Mouse (Mus musculus) limb, embryonic 12.5 days (tissue): ENCODE data around the gene Lyl1. TPM values are rescaled to one million over a fixed set of nuclear protein-coding genes. Genes with fewer than 3 reads are reported as not detected.

Experiments
- ATAC-seq: fragments of 200-750 bp; cut with Nextera tagmentation; 2 replicates; pipeline ENCODE4 v1.8.0; 2017; ENCODE audit warnings: low read depth, moderate TSS enrichment; ENCODE audit not compliant: insufficient number of reproducible peaks, insufficient read depth, low FRiP score, low TSS enrichment
- H3K27ac ChIP-seq: fragments of 300-500 bp; sonication (generic); 2 replicates; pipeline ENCODE4 v1.5.1; 2016; ENCODE audit warnings: mild to moderate bottlenecking, moderate library complexity
- H3K27me3 ChIP-seq: fragments of 300-500 bp; sonication (generic); 2 replicates; pipeline ENCODE4 v1.6.1; 2016; ENCODE audit warnings: mild to moderate bottlenecking, moderate library complexity
- H3K36me3 ChIP-seq: fragments of 300-500 bp; sonication (generic); 2 replicates; pipeline ENCODE4 v1.6.1; 2016; ENCODE audit warnings: mild to moderate bottlenecking, moderate library complexity
- H3K4me1 ChIP-seq: fragments of 300-500 bp; sonication (generic); replicated peaks from 2 replicates; pipeline ENCODE4 v1.6.1; 2016
- H3K4me2 ChIP-seq: fragments of 300-500 bp; sonication (generic); 2 replicates; pipeline ENCODE4 v1.6.1; 2016; ENCODE audit warnings: mild to moderate bottlenecking, moderate library complexity
- H3K4me3 ChIP-seq: fragments of 300-500 bp; sonication (generic); replicated peaks from 2 replicates; pipeline ENCODE4 v1.5.1; 2016; ENCODE audit warnings: mild to moderate bottlenecking
- H3K9ac ChIP-seq: fragments of 300-500 bp; sonication (generic); replicated peaks from 2 replicates; pipeline ENCODE4 v1.6.1; 2016; ENCODE audit warnings: mild to moderate bottlenecking, moderate library complexity
- H3K9me3 ChIP-seq: fragments of 300-500 bp; sonication (generic); 2 replicates; pipeline ENCODE4 v1.6.1; 2016; ENCODE audit warnings: mild to moderate bottlenecking, moderate library complexity
- WGBS: fragments of 180-500 bp; shearing (Covaris S2); methylation state at CpG from one replicate; pipeline ENCODE4 v1.1.7; 2016; 5-methylcytosine and 5-hydroxymethylcytosine counted together
- polyA plus RNA-seq: library from polyadenylated mRNA; unstranded; fragments of >200 nt; fragmentation: Nextera tagmentation; extraction: Ambion mirVana; gene quantifications from 2 replicates; pipeline ENCODE4 v1.2.1, GENCODE M21; 2016

Gene Lyl1
- polyA plus RNA-seq, 1 experiment from 2014 or later: 3.7 TPM

DNA sequence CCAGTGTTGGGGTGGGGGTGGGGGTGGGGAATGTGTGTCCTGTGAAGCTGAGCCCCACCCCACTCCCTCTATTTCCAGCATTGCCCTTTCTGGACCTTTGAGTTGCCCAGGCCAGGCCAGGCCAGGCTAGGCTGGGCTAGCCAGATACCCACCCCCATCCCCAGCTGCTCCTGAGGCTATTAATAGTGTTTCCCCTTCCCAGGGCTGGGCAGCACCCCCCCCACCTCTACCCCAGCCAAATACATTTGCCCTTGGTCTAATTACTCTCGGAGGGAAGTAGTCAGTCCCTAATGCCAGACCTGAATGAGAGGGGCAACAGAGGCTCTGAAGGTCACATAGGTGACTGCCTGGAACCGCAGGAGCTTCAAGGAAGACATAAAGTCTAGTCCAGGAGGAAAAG, 34.3 kb downstream of the Lyl1 start:
- Histone ChIP-seq H3K9ac (no peak overlapping the region), H3K27ac (no peak overlapping the region), H3K36me3 (no peaks in the 10 kb centered on the region), H3K4me2 (no peak overlapping the region), H3K9me3 (no peaks in the 10 kb centered on the region), H3K4me1 (peaks cover 93% of the 10 kb centered on the region), H3K27me3 (peaks cover 56% of the 10 kb centered on the region), H3K4me3 (no peak overlapping the region)
- no peak for ATAC-seq
- WGBS: 22% methylated on average over 2 of the region's 2 CpGs

DNA sequence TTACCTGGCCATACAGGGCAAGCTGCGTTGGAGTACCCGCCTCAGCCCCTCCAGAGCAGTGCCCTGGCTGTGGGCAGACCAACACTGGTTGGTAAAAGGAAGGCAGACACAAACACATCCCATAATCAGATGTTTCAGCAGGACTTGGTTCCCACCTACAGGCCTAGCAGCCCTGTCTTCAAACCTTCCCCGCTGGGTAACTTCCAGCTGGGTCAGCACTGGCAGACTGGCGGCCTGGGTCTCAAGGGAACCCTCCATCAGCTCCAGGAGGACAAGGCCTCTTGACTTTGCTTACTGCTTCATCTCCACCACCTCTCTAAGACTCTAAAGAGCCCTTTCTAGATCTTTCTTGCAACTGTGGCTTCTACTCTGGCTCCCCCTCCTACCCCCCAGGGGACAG, 35.3 kb downstream of the Lyl1 start:
- H3K9ac ChIP-seq: no peak overlapping the region; the same call in 1 of the 2 replicates
- peaks cover 93% of the 10 kb centered on the region for H3K4me1 ChIP-seq
- WGBS: 76% methylated on average over 4 of the region's 4 CpGs
- H3K4me3 ChIP-seq: no peak overlapping the region
- H3K27me3 ChIP-seq: peaks cover 63% of the 10 kb centered on the region
- no peaks in the 10 kb centered on the region for H3K9me3 ChIP-seq
- ATAC-seq: no peak
- no peak overlapping the region; the same call in 1 of the 2 replicates for H3K27ac ChIP-seq
- H3K4me2 ChIP-seq: no peak overlapping the region
- no peaks in the 10 kb centered on the region for H3K36me3 ChIP-seq

DNA sequence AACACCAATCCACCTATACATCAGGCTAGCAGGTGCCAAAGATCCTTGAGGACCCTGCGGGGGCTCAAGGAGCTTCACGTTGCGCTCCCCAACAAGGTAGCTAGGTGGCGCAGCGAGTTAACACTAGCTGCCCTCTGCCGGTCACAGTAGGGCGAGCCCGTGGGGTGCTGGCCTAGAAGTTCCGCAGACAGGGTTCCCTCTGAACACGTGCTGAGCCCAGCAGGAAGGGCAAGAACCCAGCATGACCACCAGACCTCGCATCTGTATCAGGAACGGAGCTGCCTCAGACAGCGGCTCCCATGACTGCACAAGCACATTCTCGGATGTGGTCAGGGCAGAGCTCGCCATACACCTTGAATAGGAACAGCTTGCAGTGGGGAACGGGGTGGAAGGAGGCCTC, 36.4 kb downstream of the Lyl1 start:
- no peak overlapping the region for H3K4me3 ChIP-seq
- peaks cover 67% of the 10 kb centered on the region for H3K27me3 ChIP-seq
- under 1% methylated on average over 16 of the region's 16 CpGs for WGBS
- H3K9ac ChIP-seq: no peak overlapping the region
- peak overlapping the region; percentile 100 for H3K27ac ChIP-seq
- H3K4me1 ChIP-seq: peaks cover 93% of the 10 kb centered on the region
- H3K9me3 ChIP-seq: no peaks in the 10 kb centered on the region
- H3K4me2 ChIP-seq: peak overlapping the region; percentile 20
- no peak for ATAC-seq
- no peaks in the 10 kb centered on the region for H3K36me3 ChIP-seq

DNA sequence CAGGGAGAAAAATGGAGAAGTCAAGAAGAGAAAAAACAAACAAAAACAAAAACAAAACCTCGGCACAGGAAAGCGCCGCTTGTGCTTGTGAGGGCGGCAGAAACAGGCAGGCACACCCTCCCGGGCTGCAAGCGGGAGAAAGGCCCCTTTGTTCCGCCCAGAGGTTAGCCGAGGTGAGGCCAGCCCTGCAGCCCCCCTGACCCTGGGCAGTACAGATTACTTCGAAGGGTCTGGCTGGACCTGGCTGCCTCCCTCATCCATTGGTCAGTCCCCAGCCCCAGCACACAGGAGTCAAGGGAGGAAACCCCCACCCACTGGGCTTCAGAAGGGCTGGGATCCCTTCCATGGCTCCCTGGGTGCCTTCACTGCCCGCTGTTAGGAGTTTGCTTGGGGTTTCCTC, 37.0 kb downstream of the Lyl1 start:
- H3K27me3 ChIP-seq: peaks cover 62% of the 10 kb centered on the region
- H3K36me3 ChIP-seq: no peaks in the 10 kb centered on the region
- no peaks in the 10 kb centered on the region for H3K9me3 ChIP-seq
- peak overlapping the region; percentile 20 for H3K4me2 ChIP-seq
- H3K27ac ChIP-seq: peak overlapping the region; percentile 100
- no peak for ATAC-seq
- peaks cover 93% of the 10 kb centered on the region for H3K4me1 ChIP-seq
- no peak overlapping the region for H3K4me3 ChIP-seq
- WGBS: 8% methylated on average over 10 of the region's 10 CpGs
- peak overlapping the region; percentile 23; the same call in 1 of the 2 replicates for H3K9ac ChIP-seq

DNA sequence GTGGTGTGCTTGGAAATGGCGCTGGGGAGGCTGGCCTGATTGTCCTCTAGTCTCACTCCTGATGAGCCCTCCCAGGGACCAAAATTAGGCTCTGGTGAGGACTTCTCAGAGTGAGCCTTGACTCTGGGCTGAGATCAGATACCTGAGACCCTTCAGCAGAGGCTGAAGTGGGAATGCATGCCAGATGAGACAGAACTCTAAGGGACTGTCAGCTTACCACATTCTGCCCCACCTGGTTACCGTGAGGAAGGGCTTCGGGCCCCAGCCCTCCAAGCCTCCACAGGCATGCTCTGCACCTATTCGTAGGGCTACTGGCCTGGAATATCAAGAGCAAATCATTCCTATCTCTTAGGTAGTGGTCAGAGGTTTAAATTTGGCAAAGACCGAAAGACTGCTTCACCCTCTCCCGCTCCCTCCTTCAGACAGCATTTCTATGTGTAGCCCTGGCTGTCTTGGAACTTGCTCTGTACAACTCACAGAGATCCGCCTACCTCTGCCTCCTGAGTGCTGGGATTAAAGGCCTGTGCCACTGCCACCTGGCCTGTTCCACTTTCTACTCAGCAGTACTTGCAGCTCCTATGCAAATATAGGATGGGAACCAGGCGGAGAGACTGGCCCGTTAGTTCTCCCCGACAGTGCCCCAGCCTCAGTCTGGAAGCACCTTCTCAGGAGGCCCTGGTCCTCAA, 37.6 kb downstream of the Lyl1 start:
- 36% methylated on average over 10 of the region's 10 CpGs for WGBS
- Histone ChIP-seq H3K27ac (peak overlapping the region; percentile 100), H3K9ac (peak overlapping the region; percentile 23; the same call in 1 of the 2 replicates), H3K4me2 (peak overlapping the region; percentile 20; the same call in 1 of the 2 replicates), H3K4me3 (no peak overlapping the region), H3K9me3 (no peaks in the 10 kb centered on the region), H3K4me1 (peaks cover 93% of the 10 kb centered on the region), H3K36me3 (no peaks in the 10 kb centered on the region), H3K27me3 (peaks cover 57% of the 10 kb centered on the region)
- no peak for ATAC-seq

DNA sequence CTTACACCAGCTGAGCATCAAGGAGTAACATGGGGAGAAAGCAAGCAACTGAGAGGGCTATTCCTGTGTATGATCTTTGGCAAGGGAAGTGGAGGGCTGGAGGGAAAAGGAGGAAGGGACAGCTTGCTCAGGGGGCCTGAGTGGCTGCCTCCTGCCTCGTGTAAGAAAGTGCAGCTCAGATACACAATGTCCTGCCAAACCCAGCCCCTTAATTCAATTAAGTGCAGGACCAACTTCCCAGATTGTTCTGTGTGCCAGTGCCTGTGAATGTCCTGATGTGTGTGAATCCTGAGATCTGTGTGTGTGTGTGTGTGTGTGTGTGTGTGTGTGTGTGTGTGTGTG, 38.1 kb downstream of the Lyl1 start:
- no peak overlapping the region for H3K4me2 ChIP-seq
- peaks cover 96% of the 10 kb centered on the region for H3K4me1 ChIP-seq
- H3K9me3 ChIP-seq: no peaks in the 10 kb centered on the region
- ATAC-seq: no peak
- no peak overlapping the region; the same call in 1 of the 2 replicates for H3K9ac ChIP-seq
- H3K36me3 ChIP-seq: no peaks in the 10 kb centered on the region
- 5% methylated on average over 1 of the region's 1 CpGs for WGBS
- peaks cover 52% of the 10 kb centered on the region for H3K27me3 ChIP-seq
- H3K27ac ChIP-seq: peak overlapping the region; percentile 100
- no peak overlapping the region for H3K4me3 ChIP-seq

DNA sequence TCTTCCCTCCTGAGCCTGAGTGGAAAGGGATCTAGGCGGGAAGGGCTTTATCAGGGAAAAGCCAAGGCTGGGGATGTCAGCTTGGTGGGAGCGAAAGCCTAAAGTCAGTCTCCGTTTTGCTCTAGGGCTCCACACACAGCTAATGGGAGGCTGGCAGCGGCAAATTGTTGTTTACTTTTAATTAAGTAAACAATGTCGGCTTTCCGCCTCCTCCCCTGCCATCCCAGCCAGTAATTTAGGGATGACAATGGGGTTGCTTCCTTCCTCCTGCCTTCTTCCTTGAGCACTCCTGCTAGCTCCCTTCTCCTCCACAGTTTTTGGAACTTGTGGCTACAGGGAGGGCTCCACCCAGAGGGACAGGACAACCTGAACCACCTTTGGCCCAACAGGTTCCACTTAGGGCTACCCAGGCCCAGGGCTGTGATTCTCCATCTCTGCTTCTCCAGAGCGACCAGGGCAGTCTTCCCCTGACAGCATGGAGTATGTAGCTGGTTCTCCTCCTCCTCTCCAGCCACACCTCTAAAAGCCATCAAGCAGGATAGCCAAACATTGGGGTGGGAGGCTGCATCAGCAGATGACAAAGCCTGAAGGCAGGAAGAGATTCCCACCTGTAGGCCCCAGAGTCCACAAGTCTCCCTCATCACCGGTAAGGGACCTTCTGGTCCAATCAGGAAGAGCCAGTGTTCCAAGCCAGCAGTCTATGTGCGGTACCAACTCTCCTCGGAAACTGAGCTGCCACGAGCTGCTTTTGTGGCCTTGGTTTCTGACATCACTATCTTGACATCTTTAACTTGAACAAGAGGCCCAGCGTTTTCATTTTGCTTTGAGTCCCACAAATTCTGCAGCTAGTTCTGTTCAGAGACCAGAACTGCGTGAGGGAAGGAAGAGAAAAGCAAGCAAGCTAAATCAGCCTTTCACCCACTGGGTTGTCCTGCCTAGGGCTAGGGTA, 39.9 kb downstream of the Lyl1 start:
- WGBS: 34% methylated on average over 13 of the region's 13 CpGs
- Histone ChIP-seq H3K36me3 (no peaks in the 10 kb centered on the region), H3K9me3 (no peaks in the 10 kb centered on the region), H3K4me2 (peak overlapping the region; percentile 54), H3K27me3 (peaks cover 35% of the 10 kb centered on the region), H3K4me3 (no peak overlapping the region), H3K4me1 (peaks cover 98% of the 10 kb centered on the region), H3K9ac (no peak overlapping the region; the same call in 1 of the 2 replicates), H3K27ac (peak overlapping the region; percentile 100)
- ATAC-seq: no peak

DNA sequence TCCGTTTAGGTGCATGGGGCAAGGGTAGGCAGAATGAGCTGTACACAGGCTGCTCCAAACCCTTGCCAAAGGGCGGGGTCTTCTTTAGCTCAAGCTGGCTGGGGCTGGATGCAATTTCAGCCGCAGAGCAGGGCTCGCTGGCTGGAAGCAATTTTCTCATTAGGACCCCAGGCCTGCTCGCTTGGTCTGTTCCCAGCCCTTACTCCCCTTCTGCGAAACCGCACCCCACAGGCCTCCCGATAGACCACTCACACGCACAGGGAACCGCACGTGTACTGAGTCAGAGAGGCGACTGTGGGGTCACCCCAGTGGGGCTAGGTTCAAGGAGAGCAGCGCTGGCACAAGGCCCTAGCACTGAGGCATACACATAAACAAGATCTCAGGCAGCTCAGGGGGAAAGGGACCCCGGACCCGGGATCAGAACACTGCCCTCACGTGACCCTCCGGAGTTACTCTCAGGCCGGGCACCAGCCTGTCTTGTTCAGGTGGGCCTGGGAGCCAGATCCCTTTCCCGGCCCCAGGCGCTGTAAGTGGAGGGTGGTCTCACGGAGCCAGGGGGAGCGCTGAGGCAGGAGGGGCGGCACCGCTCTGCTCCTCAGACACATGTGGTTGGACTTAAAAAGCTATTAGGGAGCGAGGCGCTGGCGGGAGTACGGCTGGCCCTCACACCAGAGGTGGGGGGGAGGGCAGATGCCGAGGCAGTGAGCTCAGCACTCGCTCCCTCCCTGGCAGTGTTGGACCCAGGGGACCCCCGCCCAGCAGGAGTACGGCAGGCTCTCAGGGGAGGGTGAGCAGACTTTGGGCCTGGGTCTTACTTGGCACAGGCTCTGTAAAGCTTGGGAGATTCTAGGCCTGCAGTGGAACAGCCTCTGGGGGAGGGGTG, 41.2 kb downstream of the Lyl1 start:
- Histone ChIP-seq H3K9ac (peak overlapping the region; percentile 52; the same call in 1 of the 2 replicates), H3K4me2 (peak overlapping the region; percentile 54), H3K27ac (peak overlapping the region; percentile 100), H3K4me3 (peak overlapping the region; percentile 19), H3K27me3 (peaks cover 37% of the 10 kb centered on the region), H3K4me1 (peaks cover 100% of the 10 kb centered on the region), H3K9me3 (no peaks in the 10 kb centered on the region), H3K36me3 (0 out of 2 replicates have a peak, but pooled peaks cover 4% of the 10 kb centered on the region)
- WGBS: 1% methylated on average over 32 of the region's 32 CpGs
- peak; percentile 90 for ATAC-seq

DNA sequence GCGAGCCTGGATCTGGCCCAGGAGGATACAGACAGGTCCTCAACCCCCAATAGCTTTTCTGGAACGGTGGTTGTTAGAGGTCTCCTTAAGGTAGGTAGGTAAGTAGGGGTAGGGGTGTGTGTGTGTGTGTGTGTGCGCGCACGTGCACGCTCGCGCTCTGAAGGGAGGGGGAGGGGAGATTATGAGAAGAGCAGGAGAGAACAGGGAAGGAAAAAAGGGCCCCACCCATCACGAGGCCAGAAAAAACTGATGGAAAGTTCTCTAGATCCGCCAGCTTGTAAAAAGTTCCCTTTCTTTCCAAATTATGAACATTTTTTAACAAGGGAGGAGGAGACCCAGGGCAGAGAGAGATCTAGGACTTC, 41.8 kb downstream of the Lyl1 start:
- Histone ChIP-seq H3K4me2 (peak overlapping the region; percentile 54), H3K9ac (peak overlapping the region; percentile 37; the same call in 1 of the 2 replicates)

DNA sequence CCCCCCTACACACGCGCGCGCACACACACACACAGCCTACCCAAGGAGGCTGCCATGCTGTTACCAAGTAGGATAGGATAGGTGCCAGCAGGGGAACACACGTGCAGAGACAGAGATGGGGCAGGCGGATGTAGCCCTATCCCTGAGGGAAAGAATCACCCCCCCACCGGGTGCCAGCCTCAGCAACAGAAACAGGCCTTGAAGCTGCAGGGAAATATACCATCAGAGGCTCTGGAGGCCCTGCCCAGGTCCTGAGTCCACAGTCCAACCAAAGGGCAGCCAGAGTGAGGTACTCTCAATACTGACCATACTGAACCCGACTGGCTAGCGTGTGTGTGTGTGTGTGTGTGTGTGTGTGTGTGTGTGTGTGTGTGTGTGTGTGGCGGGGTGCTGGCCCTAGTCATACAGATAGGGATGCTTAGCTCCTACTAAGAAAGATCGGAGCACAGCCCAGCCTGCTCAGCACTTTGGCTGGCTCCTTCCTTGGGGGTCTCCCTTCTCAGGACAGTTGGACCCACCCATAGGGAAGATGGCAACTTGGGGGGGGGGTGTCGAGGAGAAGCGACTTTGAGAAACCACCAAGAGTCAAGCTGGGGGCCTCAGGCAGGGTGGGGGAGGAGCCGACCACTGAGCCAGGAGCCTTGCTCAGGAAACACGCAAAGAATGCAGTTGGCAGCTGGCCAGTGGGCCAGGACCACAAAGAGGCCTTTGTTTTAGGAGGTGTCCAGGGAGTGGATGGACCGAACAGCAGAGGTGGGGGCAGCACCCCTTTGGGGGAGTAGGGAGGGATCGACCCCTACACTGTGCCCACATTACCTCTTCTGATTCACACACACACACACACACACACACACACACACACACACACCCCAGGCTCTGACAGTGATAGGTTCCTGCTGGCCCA, 42.5 kb downstream of the Lyl1 start:
- Histone ChIP-seq H3K27ac (peak overlapping the region; percentile 100), H3K36me3 (0 out of 2 replicates have a peak, but pooled peaks cover 4% of the 10 kb centered on the region), H3K4me1 (peaks cover 98% of the 10 kb centered on the region), H3K4me2 (peak overlapping the region; percentile 54), H3K9me3 (no peaks in the 10 kb centered on the region), H3K4me3 (peak overlapping the region; percentile 19), H3K9ac (peak overlapping the region; percentile 31), H3K27me3 (peaks cover 32% of the 10 kb centered on the region)
- ATAC-seq: peak; percentile 23; the same call in 1 of the 2 replicates
- WGBS: 5% methylated on average over 16 of the region's 17 CpGs

More for the DNA sequence above, 41.8 kb downstream of the Lyl1 start:
- 0 out of 2 replicates have a peak, but pooled peaks cover 4% of the 10 kb centered on the region for H3K36me3 ChIP-seq
- ATAC-seq: peak; percentile 53
- H3K27ac ChIP-seq: peak overlapping the region; percentile 100
- H3K9me3 ChIP-seq: no peaks in the 10 kb centered on the region
- H3K4me3 ChIP-seq: peak overlapping the region; percentile 19; the same call in 1 of the 2 replicates
- H3K27me3 ChIP-seq: peaks cover 38% of the 10 kb centered on the region
- peaks cover 98% of the 10 kb centered on the region for H3K4me1 ChIP-seq
- WGBS: 1% methylated on average over 10 of the region's 10 CpGs
